Mouse (Mus musculus): ENCODE results near the gene Med12.
A peak's percentile ranks its signal among the peaks of the same experiment; 100 is the strongest.

The Med12 gene

GRCm38 (mm10) chrX:101309299-101309698 is 35.5 kb downstream of the Med12 start:
- TF ChIP-seq NANOG (IDR thresholded peaks at IDR 0.05; ENCODE audit: borderline replicate concordance, low read length) (no peak), CTCF (conservative IDR thresholded peaks at IDR 0.05; ENCODE audit: low read length) (no peak), POU5F1 (IDR thresholded peaks at IDR 0.05; ENCODE audit: borderline replicate concordance, low read length) (no peak)
- Histone ChIP-seq H3K27me3 (ENCODE audit: insufficient read depth, low read length) (peaks cover 4% of the 10 kb centered on the region; the same call in 1 of the 2 replicates), H3K36me3 (ENCODE audit: insufficient read depth, low read length) (no peaks in the 10 kb centered on the region), H3K4me1 (replicated peaks; ENCODE audit: low read depth, low read length) (peaks cover 5% of the 10 kb centered on the region; the same call in 1 of the 2 replicates), H3K9me3 (ENCODE audit: low read length) (no peaks in the 10 kb centered on the region), H3K4me3 (replicated peaks; ENCODE audit: low read length) (no peak overlapping the region)

GRCm38 (mm10) chrX:101313625-101314359 is 40.0 kb downstream of the Med12 start:
- H3K4me3 ChIP-seq (replicated peaks; ENCODE audit: low read length): no peak overlapping the region
- TF ChIP-seq CTCF (conservative IDR thresholded peaks at IDR 0.05; ENCODE audit: low read length) (no peak), POU5F1 (IDR thresholded peaks at IDR 0.05; ENCODE audit: borderline replicate concordance, low read length) (no peak), NANOG (IDR thresholded peaks at IDR 0.05; ENCODE audit: borderline replicate concordance, low read length) (no peak)
- H3K36me3 ChIP-seq (ENCODE audit: insufficient read depth, low read length): no peaks in the 10 kb centered on the region
- no peaks in the 10 kb centered on the region for H3K4me1 ChIP-seq (replicated peaks; ENCODE audit: low read depth, low read length)
- no peaks in the 10 kb centered on the region for H3K27me3 ChIP-seq (ENCODE audit: insufficient read depth, low read length)
- no peaks in the 10 kb centered on the region for H3K9me3 ChIP-seq (ENCODE audit: low read length)

- Histone ChIP-seq H3K27me3 (ENCODE audit: insufficient read depth, low read length) (no peaks in the 10 kb centered on the region), H3K9me3 (ENCODE audit: low read length) (no peaks in the 10 kb centered on the region)
- TF ChIP-seq POU5F1 (IDR thresholded peaks at IDR 0.05; ENCODE audit: borderline replicate concordance, low read length) (no peak), CTCF (conservative IDR thresholded peaks at IDR 0.05; ENCODE audit: low read length) (no peak), NANOG (IDR thresholded peaks at IDR 0.05; ENCODE audit: borderline replicate concordance, low read length) (no peak)
Observed at GRCm38 (mm10) chrX:101319775-101320174, 45.9 kb downstream of the Med12 start.

GRCm38 (mm10) chrX:101325989-101326899 is 52.4 kb downstream of the Med12 start:
- no peaks in the 10 kb centered on the region for H3K27me3 ChIP-seq (ENCODE audit: insufficient read depth, low read length)
- no peak for TF ChIP-seq CTCF (conservative IDR thresholded peaks at IDR 0.05; ENCODE audit: low read length)

More at GRCm38 (mm10) chrX:101319775-101320174, 45.9 kb downstream of the Med12 start:
- H3K36me3 ChIP-seq (ENCODE audit: insufficient read depth, low read length): no peaks in the 10 kb centered on the region
- H3K4me1 ChIP-seq (replicated peaks; ENCODE audit: low read depth, low read length): no peaks in the 10 kb centered on the region; the same call in 1 of the 2 replicates
- H3K4me3 ChIP-seq (replicated peaks; ENCODE audit: low read length): 0 out of 2 replicates have a peak overlapping the region, but pooled peaks have one; percentile 26

GRCm38 (mm10) chrX:101329372-101330028 is 55.7 kb downstream of the Med12 start:
- Histone ChIP-seq H3K9me3 (ENCODE audit: low read length) (no peaks in the 10 kb centered on the region), H3K4me3 (replicated peaks; ENCODE audit: low read length) (no peak overlapping the region), H3K36me3 (ENCODE audit: insufficient read depth, low read length) (no peaks in the 10 kb centered on the region), H3K27me3 (ENCODE audit: insufficient read depth, low read length) (no peaks in the 10 kb centered on the region), H3K4me1 (replicated peaks; ENCODE audit: low read depth, low read length) (peaks cover 58% of the 10 kb centered on the region)
- no peak for TF ChIP-seq NANOG (IDR thresholded peaks at IDR 0.05; ENCODE audit: borderline replicate concordance, low read length)
- TF ChIP-seq POU5F1 (IDR thresholded peaks at IDR 0.05; ENCODE audit: borderline replicate concordance, low read length): no peak
- TF ChIP-seq CTCF (conservative IDR thresholded peaks at IDR 0.05; ENCODE audit: low read length): peak; percentile 67

More at GRCm38 (mm10) chrX:101325989-101326899, 52.4 kb downstream of the Med12 start:
- Histone ChIP-seq H3K9me3 (ENCODE audit: low read length) (no peaks in the 10 kb centered on the region), H3K36me3 (ENCODE audit: insufficient read depth, low read length) (no peaks in the 10 kb centered on the region), H3K4me3 (replicated peaks; ENCODE audit: low read length) (no peak overlapping the region), H3K4me1 (replicated peaks; ENCODE audit: low read depth, low read length) (peaks cover 40% of the 10 kb centered on the region)

- Histone ChIP-seq H3K4me3 (replicated peaks; ENCODE audit: low read length) (peak overlapping the region; percentile 70), H3K4me1 (replicated peaks; ENCODE audit: low read depth, low read length) (peaks cover 49% of the 10 kb centered on the region), H3K27me3 (ENCODE audit: insufficient read depth, low read length) (no peaks in the 10 kb centered on the region), H3K9me3 (ENCODE audit: low read length) (no peaks in the 10 kb centered on the region), H3K36me3 (ENCODE audit: insufficient read depth, low read length) (no peaks in the 10 kb centered on the region)
- TF ChIP-seq CTCF (conservative IDR thresholded peaks at IDR 0.05; ENCODE audit: low read length) (no peak), POU5F1 (IDR thresholded peaks at IDR 0.05; ENCODE audit: borderline replicate concordance, low read length) (no peak), NANOG (IDR thresholded peaks at IDR 0.05; ENCODE audit: borderline replicate concordance, low read length) (no peak)
Observed at GRCm38 (mm10) chrX:101332031-101332374, 58.2 kb downstream of the Med12 start.

GRCm38 (mm10) chrX:101332375-101333211 is 58.8 kb downstream of the Med12 start:
- TF ChIP-seq NANOG (IDR thresholded peaks at IDR 0.05; ENCODE audit: borderline replicate concordance, low read length) (no peak), CTCF (conservative IDR thresholded peaks at IDR 0.05; ENCODE audit: low read length) (no peak), POU5F1 (IDR thresholded peaks at IDR 0.05; ENCODE audit: borderline replicate concordance, low read length) (no peak)

More at GRCm38 (mm10) chrX:101332375-101333211, 58.8 kb downstream of the Med12 start:
- Histone ChIP-seq H3K36me3 (ENCODE audit: insufficient read depth, low read length) (no peaks in the 10 kb centered on the region), H3K27me3 (ENCODE audit: insufficient read depth, low read length) (no peaks in the 10 kb centered on the region), H3K4me1 (replicated peaks; ENCODE audit: low read depth, low read length) (peaks cover 49% of the 10 kb centered on the region), H3K4me3 (replicated peaks; ENCODE audit: low read length) (peak overlapping the region; percentile 71), H3K9me3 (ENCODE audit: low read length) (no peaks in the 10 kb centered on the region)

All from E14TG2a.4 (cell line).